Mouse (Mus musculus): ENCODE measurements around the gene Comt.

The Comt gene

DNA sequence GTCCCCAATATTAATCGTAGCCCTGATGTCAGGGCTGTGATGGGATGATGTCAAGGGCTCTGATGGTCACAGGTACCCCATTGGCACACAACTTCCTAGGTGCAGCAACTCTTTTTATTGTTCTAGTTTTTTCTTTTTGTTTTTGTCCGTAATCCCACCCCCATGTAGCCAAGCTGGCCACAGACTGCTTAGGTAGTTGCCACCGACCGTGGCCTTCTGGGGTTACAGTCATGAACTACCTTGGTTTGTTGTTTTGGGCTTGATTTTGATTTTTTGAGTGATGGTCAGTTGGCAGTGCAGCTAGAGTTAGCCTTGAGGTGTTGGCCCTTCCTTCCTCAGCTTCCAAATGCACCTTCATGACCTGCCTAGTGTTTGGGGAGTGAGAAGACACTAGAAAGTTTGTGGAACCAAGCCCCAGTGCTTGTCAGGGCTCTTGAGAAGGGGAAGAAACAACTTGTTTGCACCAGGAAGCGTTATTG is at the start of gene Comt:
TSS of gene Comt (minus strand) at position 51 of the 479 bp plus-strand sequence.
- no peak for DNase-seq (ENCODE audit: low spot score)

DNA sequence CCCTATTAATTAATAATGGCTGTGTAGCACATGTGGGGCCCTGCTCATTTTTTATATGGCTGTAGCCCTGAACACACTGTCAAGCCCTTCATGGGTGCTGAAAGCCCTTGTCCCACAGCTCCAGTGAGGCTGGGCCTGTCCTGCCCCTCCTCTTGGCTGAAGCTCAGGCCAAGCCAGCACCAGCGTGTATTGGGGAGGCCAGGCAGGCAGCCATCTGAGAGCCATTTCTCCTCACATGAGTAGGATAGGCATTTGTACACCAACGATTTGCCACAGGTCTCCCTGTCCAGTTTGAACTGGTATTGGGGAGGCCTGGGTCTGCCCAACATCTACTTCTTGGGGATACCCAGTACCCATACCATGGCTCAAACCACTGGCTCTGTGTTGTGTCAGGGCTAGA is 47.4 kb upstream of the Comt start:
- DNase-seq (ENCODE audit: low spot score) = no peak

DNA sequence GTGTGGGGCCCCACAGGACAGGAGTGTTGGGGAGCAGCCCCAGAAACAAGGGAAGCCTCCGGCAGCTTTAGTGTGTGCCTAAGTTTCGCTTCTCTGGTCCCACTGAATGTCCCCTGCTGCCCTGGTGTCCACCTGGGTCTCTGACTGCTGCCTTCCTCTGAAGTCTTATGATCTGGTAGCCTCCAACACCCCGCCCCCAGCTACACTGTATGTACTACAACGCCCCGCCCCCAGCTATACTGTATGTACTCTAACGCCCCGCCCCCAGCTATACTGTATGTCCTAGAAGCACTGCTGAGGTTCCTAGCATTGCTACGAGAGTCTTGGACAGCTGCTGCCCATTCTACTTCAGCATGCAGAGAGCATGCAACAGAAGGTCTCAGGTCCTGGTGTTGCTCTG is 46.3 kb upstream of the Comt start:
- peak; percentile 7 for DNase-seq (ENCODE audit: low spot score)

DNA sequence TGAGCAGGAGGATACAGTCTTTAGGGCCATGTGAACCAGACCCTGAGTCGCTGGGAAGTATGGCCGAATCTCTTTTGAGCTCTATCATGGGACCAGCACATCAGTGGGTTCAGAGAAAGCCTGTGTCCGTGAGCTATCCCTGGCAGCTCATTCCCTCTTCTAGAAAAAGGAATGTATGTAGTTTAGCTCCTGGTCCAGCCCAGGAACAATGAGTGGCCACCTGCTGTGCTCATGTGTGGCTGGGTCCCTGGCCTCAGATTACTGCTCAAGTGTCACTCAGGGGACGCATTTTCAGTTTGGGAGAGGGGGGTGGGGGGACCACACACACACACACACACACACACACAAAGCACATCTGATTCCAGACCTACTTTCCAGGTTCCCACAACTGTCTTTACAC is 45.8 kb upstream of the Comt start:
- DNase-seq (ENCODE audit: low spot score) = no peak

DNA sequence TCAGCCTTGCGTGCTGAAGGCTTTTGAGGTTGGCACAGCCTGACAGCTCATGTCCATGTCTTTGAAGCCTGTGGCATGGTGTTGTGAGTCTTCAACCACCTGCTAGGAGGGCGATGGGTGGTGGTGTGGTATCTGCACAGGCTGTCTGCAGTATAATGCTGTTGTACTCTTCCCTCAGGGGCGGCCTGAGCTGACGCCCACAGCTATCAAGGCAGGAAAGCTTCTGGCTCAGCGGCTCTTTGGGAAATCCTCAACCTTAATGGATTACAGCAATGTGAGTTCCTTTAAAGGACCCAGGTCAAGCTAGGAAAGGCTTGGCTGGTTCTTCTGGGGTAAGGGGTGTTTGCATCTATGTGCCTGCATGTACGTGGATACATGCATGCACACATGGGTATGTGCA is 45.3 kb upstream of the Comt start:
- no peak for DNase-seq (ENCODE audit: low spot score)

DNA sequence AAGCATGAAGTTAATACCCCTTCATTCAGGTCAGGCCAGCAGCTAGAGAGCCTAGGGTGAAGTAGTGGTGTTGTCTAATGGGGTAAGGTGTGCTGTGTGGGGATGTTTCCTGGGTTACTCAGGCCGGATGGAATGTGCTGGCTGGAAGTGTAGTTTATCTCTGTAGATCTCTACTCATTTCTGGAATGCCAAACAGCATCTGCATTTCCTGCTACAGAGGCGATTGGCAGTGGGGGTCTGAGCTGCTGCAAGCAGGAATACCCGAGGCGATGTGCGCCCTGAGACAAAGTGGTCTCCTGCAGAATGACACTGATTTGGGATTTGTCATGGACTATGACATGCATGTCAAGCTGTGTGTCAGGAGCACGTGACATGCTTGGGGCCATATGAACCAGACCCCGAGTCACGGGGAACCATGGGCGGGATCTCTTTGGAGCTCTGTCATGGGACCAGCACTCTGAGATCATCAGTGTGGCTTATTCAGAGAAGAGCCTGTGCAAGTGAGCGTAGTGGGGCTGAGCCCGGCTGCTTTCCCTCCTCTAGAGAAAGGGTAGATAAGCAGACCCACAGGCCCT is 44.8 kb upstream of the Comt start:
- peak; percentile 7 for DNase-seq (ENCODE audit: low spot score)

DNA sequence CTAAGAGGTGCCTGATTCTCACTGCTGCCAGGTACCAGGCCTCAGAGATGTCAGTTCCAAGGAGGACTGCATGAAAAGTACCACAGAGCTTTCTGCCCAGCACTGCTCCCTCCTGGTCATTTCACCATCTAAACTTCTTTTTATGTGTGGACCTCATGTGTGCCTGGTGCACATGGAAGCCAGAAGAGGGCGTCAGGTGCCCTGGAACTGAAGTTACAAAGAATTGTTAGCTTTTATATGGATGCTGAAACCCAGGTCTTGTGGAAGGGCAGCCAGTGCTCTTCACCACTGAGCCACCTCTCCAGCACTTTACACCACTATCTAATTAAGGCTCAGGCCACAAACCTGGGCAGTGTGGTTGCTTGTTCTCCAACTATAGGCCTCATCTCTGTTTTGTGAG is 44.2 kb upstream of the Comt start:
- no peak for DNase-seq (ENCODE audit: low spot score)

DNA sequence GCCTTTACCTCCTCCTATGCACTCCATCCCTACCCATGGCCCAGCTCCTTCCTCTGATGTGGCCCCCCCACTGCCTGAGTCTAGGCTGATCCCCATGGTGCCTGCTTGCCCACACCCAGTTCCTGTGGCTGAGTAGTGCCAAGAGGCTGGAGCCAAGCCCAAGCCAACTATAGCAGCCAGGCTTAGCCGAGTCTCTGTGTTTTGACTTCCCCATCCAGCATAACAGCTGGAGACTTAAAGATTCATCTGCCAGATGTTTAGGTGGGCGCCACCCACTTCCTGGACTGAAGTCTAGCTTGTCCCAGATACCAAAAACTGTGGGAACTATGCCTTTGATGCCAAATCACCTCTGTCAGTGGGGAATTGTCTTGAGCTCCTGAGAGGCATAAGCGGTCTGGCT is 37.6 kb upstream of the Comt start:
- no peak for DNase-seq (ENCODE audit: low spot score)

DNA sequence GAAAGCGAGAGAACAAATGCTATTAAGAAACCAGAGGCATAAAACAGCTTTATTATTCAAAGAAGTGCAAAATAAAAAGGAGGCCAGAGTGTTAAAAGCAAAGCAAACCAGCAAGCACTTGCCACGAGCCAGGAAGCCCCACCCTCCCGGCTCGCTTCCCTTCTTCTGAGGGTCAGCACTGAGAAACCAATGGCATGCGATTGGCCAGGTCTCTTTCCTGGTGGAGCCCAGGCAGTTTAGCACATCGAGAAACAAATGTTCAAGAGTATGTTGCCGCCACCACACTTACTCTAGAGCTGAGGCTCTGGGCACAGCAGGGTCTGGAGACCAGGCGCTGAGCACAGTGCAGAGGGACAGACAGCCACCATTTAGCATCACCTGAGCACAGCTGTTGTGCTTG is 35.9 kb upstream of the Comt start:
- DNase-seq (ENCODE audit: low spot score) = no peak

DNA sequence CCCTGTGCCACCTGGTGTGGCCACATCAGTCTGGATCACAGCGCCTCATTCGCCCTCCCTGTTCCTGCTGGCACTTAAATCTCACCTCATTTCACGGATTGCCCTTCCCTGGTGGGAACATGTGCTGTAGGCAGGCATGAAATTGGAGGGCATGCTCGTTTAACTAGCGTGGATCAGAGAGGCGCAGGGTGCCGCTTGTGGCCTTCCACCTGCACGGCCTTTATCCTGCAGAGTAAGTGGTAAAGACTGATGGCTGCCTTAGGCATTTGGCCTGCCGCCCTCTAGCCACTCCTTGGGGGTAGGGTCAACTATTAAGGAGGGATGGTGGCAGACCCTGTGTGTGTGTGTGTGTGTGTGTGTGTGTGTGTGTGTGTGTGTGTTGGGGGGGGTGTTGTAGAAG is 35.4 kb upstream of the Comt start:
- DNase-seq (ENCODE audit: low spot score) = no peak

DNA sequence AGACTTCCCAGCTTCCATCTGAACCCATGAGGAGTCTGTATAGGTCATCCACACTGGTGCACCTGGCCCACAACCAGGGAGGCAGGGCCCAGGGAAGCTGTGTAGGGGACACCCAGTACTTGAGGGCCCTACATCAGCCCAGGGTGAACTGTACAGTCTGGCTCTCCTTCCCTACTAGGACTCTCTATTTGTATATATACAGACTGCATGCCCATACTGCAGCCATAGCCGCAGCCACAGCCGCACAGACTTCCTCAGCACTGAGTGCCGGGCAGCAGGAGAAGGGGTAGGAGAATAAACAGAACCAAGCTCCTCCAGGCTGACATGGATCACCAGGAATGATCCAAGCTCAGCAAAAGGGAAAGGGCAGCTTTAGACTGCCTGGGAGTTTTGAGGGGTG is 34.2 kb upstream of the Comt start:
- DNase-seq (ENCODE audit: low spot score) = no peak

DNA sequence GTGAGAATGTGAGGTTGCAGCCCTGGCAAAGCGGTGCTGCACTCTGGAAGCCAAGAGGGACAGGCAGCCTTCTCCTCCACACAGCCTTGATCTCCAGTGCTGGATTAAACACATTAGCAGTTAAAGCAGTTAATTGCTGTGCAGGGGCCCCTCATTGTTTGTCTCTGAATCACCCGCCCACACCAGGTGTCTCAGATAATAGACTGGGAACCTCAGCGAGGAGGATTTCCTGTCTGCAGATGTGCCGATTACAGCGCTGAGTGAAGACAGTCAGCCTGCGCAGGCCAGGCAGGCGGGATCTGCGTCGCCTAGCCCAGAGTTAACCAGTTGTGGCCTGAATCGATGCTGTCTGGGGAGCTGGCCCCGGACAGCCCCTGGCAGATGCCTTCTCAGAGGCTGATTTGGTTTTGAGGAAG is 33.3 kb upstream of the Comt start:
- no peak for DNase-seq (ENCODE audit: low spot score)

DNA sequence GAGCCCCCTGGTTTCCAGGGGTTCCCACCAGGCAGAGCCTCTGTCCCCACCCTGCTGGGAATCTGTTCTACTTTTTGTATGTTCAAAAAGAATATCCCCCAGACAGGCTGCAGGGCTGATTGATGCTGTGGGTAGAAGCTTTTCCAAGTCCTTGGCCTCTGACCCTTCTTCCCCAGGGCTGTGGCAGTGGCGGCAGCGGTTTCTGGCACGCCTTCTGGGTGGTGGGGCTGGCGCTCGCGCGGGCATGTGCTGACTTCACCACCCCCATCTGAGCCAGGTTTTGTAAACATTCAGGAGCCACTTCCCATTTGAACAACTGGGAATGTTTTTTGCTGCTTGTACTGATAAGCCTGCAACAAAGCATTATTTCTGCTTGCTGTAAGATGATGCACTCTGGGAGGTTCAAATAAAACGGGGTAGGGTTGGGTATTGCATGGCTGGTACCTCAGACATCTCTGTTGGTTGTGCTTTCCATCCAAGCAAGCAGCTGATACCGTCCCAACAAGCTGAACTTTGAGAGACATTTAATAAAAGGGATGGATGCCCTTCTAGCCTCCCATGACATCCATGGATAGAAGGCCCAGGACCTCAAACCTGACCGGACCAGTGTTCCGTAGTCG is 32.8 kb upstream of the Comt start:
- DNase-seq (ENCODE audit: low spot score) = no peak

DNA sequence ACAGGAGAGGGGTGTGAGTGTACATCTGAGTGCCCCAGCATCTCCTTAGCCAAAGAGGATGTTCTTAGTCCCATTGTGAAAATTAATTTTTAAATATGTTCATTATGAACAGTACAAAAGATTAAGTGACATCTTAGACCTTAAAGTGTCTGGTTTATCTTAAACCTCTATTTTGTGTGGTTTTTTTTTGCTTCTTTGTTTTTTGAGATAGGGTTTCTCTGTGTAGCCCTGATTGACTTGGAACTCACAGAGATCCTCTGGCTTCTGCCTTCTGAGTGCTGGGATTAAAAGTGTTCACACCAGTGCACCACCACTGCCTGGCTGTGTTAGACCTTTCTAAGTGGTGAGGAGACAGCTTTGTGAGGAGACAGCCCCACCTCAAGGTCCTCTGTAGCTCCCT is 32.0 kb upstream of the Comt start:
- DNase-seq (ENCODE audit: low spot score) = no peak

DNA sequence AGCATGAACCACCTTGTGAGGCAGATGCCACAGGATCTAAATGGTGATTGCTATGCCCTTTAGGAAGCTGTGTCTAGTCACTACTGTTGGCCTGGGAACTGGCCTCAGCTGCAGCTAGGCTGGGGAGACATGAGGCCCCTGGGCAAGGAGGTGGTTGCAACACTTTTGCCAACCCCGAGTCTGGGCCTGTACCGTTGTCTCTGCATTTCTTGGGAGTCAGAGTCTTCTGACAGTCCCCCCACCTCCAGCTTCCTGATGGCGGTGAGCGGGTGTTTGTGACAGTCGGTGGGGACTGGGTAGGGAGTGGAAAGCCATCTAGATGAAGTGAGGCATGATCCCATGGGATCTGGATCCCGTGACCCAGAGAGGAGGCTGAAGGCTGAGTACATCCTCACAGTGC is 28.8 kb upstream of the Comt start:
- DNase-seq (ENCODE audit: low spot score) = no peak

DNA sequence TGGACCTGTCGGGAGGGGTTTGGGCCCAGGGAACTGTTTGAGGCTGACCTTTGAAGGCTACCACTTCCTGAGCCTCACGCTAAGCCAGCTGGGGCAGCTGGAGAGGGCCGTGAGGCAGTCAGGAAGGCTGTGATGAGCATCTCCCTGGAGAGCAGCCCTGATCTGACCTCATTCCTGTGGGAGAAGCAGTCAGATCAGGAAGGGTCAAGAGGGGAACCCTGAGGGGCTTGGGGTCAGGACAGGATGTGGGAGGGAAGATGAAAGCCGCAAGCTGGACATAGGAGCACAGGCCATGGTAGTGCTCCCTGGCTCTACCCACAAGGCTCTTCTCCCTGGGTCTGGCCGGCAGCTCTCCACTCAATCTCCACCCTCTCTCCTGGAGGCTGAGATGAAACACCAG is 27.2 kb upstream of the Comt start:
- no peak for DNase-seq (ENCODE audit: low spot score)

DNA sequence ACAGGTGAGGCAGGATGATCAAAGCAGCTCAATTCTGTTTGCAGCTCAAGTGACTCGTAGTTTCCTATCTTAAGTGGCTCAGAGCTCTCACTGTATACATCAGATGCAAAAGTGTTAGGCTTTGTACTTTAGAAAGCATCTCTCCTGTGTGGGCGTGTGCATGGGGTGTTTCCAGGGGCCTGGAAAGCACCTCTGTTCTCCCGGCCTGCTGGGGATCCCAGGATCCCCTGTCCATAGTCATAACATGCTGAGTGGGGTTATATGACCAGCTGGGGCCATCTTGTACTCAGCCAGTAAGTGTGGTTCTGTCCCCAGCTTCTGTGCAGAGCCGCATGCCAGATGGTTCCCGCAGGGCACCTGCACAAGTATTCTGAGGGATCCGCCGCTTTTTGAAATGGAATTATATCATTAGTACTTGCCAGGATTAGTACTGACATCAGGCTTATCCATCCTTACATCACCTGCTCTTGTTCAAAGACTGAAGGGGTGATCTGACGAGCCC is 25.8 kb upstream of the Comt start:
- DNase-seq (ENCODE audit: low spot score) = no peak

DNA sequence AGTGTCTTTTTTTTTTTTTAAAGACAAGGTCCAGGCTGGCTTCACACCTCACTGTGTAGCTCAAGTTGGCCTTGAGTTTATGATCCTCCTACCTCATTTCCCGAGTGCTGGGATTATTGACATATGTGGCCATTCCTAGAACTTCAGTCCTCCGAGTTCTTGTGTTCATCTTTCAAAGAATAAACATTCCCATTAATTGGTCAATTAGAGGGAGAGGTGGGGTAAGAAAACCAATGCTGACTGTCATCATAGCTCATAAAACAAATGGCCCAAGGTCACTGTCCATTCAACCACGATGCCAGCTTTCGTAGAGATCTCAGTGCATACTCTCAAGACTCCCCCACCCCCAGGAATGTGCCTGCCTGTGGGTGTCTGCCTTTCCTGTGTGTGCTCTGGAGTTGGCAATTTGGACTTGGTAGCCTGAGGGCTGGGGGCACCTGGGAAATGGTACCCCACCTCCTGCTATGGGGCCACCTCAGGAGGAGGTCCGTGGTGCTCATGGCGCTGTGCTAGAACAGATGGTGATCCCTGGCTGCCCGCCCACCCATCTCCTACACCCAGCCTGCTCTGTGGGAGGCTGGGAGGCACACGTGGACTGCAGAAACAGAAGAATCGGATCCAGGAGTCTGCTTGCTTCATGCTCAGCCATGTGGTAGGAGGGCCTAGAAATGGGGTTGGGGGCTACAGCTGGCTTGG is 25.0 kb upstream of the Comt start:
- DNase-seq (ENCODE audit: low spot score) = no peak

DNA sequence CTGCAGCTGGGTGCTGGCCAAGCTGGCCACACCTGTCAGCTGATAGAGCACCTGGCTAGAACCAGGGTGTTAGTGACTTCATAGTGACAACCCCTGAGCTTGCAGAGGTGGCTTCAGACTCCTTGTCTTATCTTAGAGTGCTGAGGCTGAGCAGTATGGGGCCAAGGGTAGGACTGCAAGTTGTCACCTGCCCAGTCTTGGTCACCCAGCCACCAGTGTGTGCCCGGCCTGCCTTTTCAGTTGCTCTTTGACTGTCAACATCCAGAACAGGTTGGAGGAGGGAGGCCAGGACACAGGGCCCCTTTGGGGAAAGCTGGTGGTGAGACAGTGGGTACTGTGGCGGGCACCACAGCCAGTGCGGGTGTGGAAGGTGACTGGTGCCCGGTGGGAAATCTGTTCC is 22.4 kb upstream of the Comt start:
- no peak for DNase-seq (ENCODE audit: low spot score)

DNA sequence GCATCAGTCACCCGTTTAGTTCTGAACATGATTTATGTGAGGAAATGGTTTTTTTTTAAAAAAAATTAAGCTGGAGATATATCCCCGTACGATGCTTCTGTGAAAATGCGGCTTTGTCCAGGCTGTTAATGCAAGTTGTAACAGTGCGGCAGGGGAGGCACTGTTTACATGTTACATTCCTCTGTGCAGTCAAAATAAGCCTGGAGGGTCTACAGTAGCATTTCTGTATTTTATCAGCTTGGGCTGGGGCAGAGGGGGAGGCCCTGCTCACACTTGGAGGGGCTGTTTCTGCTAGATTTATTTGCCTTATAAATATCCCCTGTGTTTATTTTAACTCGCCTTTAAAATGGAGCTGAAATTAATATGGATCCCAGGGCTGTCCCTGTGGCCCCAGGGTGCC is 21.5 kb upstream of the Comt start:
- DNase-seq (ENCODE audit: low spot score) = no peak

DNA sequence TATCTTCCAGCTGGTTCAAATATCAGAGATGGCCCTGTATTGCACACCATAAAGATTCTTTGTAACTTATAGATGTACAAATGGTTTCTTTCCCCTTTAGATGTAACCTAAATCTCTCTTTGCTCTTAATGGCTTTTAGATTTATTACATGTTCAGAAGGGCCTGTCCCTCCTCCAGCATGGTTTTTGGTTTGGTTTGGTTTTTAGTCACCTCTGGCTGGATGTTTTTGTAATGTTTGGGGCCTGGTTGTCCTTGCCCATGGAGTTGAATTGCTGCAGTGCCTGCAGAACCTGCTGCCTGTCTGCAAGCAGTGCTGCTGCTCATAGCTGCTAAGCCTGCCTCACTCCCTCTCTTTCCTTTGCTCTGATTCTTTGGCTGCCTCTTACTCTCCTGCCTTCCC is 20.6 kb upstream of the Comt start:
- no peak for DNase-seq (ENCODE audit: low spot score)

DNA sequence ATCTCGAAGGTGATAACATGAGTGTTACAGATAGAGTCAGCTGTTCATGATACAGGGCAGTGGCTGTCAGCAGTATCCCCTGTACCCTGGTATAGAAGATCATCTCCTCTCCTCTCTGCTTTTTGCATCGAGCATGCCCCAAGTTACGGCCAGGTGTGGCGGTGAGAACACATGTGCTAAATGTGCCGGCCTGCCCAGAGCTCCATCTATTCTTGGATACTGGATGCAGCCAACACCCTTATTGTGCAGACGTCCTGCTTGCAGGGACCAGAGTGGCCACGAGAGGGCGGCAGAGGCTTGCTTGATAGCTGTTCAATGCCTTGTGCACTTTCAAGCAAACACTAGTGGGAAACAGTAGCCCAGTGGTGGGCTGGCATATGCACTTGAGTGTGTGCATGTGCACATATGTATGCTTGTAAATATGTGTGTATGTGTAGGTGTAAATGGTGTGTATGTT is 16.8 kb upstream of the Comt start:
- peak; percentile 90 for DNase-seq (ENCODE audit: low spot score)

DNA sequence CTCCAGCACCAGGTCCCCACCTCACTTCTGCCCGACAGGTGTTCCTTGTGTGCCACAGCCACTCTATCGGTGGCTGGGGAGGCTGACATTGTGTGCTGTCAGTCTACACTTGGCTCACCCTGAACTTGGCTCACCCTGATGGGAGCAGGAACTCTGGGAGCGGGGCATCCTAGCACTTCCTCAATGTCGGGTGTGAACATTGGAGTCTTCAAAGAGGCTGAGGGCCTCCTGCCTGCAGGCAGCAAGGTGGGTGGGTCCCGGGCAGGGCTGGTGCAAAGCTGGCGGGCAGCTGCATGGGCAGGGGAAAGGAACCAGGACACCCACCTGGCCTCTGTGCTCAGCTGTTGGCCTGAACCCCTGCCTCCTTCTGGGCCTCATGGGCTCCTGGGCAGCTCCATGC is 9.5 kb upstream of the Comt start:
- no peak for DNase-seq (ENCODE audit: low spot score)
